Mouse (Mus musculus) CH12.LX (cell line): ENCODE data around the gene Ltb.

Experiments
- CHD1 ChIP-seq: IDR thresholded peaks from 2 replicates; pipeline ENCODE4 v1.6.1; 2012; ENCODE audit warnings: low read depth, low read length, improper control_type of control experiment, inconsistent platforms
- CHD2 ChIP-seq: IDR thresholded peaks from 2 replicates; pipeline ENCODE4 v1.6.1; 2011; ENCODE audit warnings: low read length, improper control_type of control experiment
- CTCF ChIP-seq, 2 experiments: IDR thresholded peaks in 1 of 2; conservative IDR thresholded peaks in 1 of 2; 2 replicates each; pipeline ENCODE4 v1.5.1; 2011 to 2012; ENCODE audit warnings: low read depth in 2 of 2, low read length in 2 of 2, improper control_type of control experiment in 1 of 2, inconsistent platforms in 1 of 2, mild to moderate bottlenecking in 1 of 2, moderate library complexity in 1 of 2
- E2F4 ChIP-seq: IDR thresholded peaks from 2 replicates; pipeline ENCODE4 v1.6.1; 2011; ENCODE audit warnings: low read depth, low read length, improper control_type of control experiment; ENCODE audit not compliant: insufficient replicate concordance
- ELF1 ChIP-seq: IDR thresholded peaks from 2 replicates; pipeline ENCODE4 v1.6.1; 2014; ENCODE audit warnings: low read depth, mild to moderate bottlenecking, inconsistent platforms, low read length, improper control_type of control experiment
- JUND ChIP-seq: conservative IDR thresholded peaks from 2 replicates; pipeline ENCODE4 v1.6.1; 2011; ENCODE audit warnings: low read depth, low read length, improper control_type of control experiment
- MAX ChIP-seq: IDR thresholded peaks from 2 replicates; pipeline ENCODE4 v1.6.1; 2011; ENCODE audit warnings: low read length, improper control_type of control experiment
- POLR2A ChIP-seq: IDR thresholded peaks from 2 replicates; pipeline ENCODE4 v1.6.1; 2011; ENCODE audit warnings: low read depth, mild to moderate bottlenecking, improper control_type of control experiment, low read length
- RAD21 ChIP-seq: IDR thresholded peaks from 2 replicates; pipeline ENCODE4 v1.6.1; 2011; ENCODE audit warnings: low read depth, mild to moderate bottlenecking, low read length, improper control_type of control experiment, moderate library complexity
- RCOR1 ChIP-seq: conservative IDR thresholded peaks from 2 replicates; pipeline ENCODE4 v1.6.1; 2012; ENCODE audit warnings: low read depth, mild to moderate bottlenecking, inconsistent platforms, low read length, improper control_type of control experiment
- TCF12 ChIP-seq: IDR thresholded peaks from 2 replicates; pipeline ENCODE4 v1.6.1; 2014; ENCODE audit warnings: low read depth, mild to moderate bottlenecking, inconsistent platforms, low read length, improper control_type of control experiment
- USF2 ChIP-seq: conservative IDR thresholded peaks from 2 replicates; pipeline ENCODE4 v1.6.1; 2011; ENCODE audit warnings: low read depth, low read length, improper control_type of control experiment
- ZKSCAN1 ChIP-seq: IDR thresholded peaks from 2 replicates; pipeline ENCODE4 v1.6.1; 2012; ENCODE audit warnings: low read depth, inconsistent platforms, low read length, improper control_type of control experiment, borderline replicate concordance

DNA sequence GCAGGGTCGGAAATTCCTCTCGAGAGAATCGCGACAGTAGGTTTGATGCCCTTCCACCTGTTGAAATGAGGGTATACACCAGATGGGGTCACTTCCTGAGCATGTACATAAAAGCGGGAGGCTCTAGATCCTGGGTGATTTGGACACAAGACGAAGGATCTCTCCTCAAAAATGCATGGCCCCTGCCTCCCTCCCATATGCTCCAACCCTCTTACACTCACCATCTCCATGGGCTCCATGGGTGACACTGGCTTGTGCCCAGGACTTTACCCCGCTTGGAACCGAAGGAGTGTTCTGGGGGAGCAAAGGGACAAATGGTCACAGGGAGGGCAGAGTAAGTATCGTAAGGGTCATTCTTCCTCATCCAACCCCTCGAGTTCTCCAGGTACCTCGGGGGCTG is 32.8 kb upstream of the Ltb start:
- TF ChIP-seq CHD1, result no peak
- TF ChIP-seq RAD21, result no peak
- TF ChIP-seq CTCF (conservative IDR thresholded peaks at IDR 0.05 in 1 of 2, IDR thresholded peaks at IDR 0.05 in 1 of 2; ENCODE audit: low read depth in 2 of 2, low read length in 2 of 2), result no peak
- TF ChIP-seq USF2, result no peak
- TF ChIP-seq TCF12, result no peak
- no peak for TF ChIP-seq POLR2A
- TF ChIP-seq ELF1, result no peak
- no peak for TF ChIP-seq CHD2
- TF ChIP-seq E2F4, result no peak
- TF ChIP-seq RCOR1, result no peak
- no peak for TF ChIP-seq ZKSCAN1
- no peak for TF ChIP-seq MAX
- no peak for TF ChIP-seq JUND
